Mouse (Mus musculus): ENCODE measurements at regions not wholly inside any gene's neighbourhood (a gene's known extent, or its start where the extent isn't known, plus 50 kb on each side); places are given as distances from the start of the nearest gene placed in this dataset.

GRCm38 (mm10) chr15:87411978-87412377, 132.1 kb upstream of the Fam19a5 start:
- Histone ChIP-seq H3K27ac (ENCODE audit: low read depth) (no peak overlapping the region), H3K4me3 (ENCODE audit: low read depth, low read length) (no peak overlapping the region), H3K4me2 (ENCODE audit: low read depth, low read length) (no peak overlapping the region), H3K4me1 (ENCODE audit: control insufficient read depth, insufficient read depth) (no peaks in the 10 kb centered on the region), H3K36me3 (replicated peaks; ENCODE audit: control insufficient read depth, insufficient read depth, low read length) (no peaks in the 10 kb centered on the region), H3K27me3 (ENCODE audit: control insufficient read depth, insufficient read depth, low read length) (no peaks in the 10 kb centered on the region), H3K9ac (replicated peaks; ENCODE audit: low read depth, low read length) (no peak overlapping the region), H3K9me3 (replicated peaks; ENCODE audit: control insufficient read depth, low read length) (no peaks in the 10 kb centered on the region)
- ATAC-seq (ENCODE audit: insufficient read depth, low read depth), result no peak
- 39% methylated on average over 12 of the region's 12 CpGs for WGBS
- TF ChIP-seq EP300 (IDR thresholded peaks at IDR 0.05; ENCODE audit: low read depth), result no peak
- no peak for DNase-seq (ENCODE audit: low spot score)

- no peaks in the 10 kb centered on the region for H3K27me3 ChIP-seq (ENCODE audit: control insufficient read depth, insufficient read depth, low read length)
- no peaks in the 10 kb centered on the region for H3K36me3 ChIP-seq (replicated peaks; ENCODE audit: control insufficient read depth, insufficient read depth, low read length)
- H3K4me3 ChIP-seq (ENCODE audit: low read depth, low read length), result no peak overlapping the region
- DNase-seq (ENCODE audit: low spot score), result no peak
- WGBS, result 30% methylated on average over 7 of the region's 7 CpGs
- no peak overlapping the region for H3K27ac ChIP-seq (ENCODE audit: low read depth)
- no peak overlapping the region for H3K9ac ChIP-seq (replicated peaks; ENCODE audit: low read depth, low read length)
- no peak overlapping the region for H3K4me2 ChIP-seq (ENCODE audit: low read depth, low read length)
- TF ChIP-seq CTCF (IDR thresholded peaks at IDR 0.05; ENCODE audit: low read depth) (no peak), EP300 (IDR thresholded peaks at IDR 0.05; ENCODE audit: low read depth) (no peak)
- no peak for ATAC-seq (ENCODE audit: insufficient read depth, low read depth)
- no peaks in the 10 kb centered on the region for H3K9me3 ChIP-seq (replicated peaks; ENCODE audit: control insufficient read depth, low read length)
- no peaks in the 10 kb centered on the region for H3K4me1 ChIP-seq (ENCODE audit: control insufficient read depth, insufficient read depth)
Observed at GRCm38 (mm10) chr15:87415996-87416395, 128.1 kb upstream of the Fam19a5 start.

GRCm38 (mm10) chr15:87421743-87422142, 122.4 kb upstream of the Fam19a5 start:
- H3K9ac ChIP-seq (replicated peaks; ENCODE audit: low read depth, low read length), result no peak overlapping the region
- TF ChIP-seq EP300 (IDR thresholded peaks at IDR 0.05; ENCODE audit: low read depth) (no peak), CTCF (IDR thresholded peaks at IDR 0.05; ENCODE audit: low read depth) (no peak)
- H3K4me1 ChIP-seq (ENCODE audit: control insufficient read depth, insufficient read depth), result no peaks in the 10 kb centered on the region
- H3K27ac ChIP-seq (ENCODE audit: low read depth), result no peak overlapping the region
- 77% methylated on average over 4 of the region's 4 CpGs for WGBS
- H3K9me3 ChIP-seq (replicated peaks; ENCODE audit: control insufficient read depth, low read length), result no peaks in the 10 kb centered on the region
- H3K4me3 ChIP-seq (ENCODE audit: low read depth, low read length), result no peak overlapping the region
- no peak for ATAC-seq (ENCODE audit: insufficient read depth, low read depth)
- no peaks in the 10 kb centered on the region for H3K27me3 ChIP-seq (ENCODE audit: control insufficient read depth, insufficient read depth, low read length)
- H3K36me3 ChIP-seq (replicated peaks; ENCODE audit: control insufficient read depth, insufficient read depth, low read length), result no peaks in the 10 kb centered on the region
- no peak overlapping the region for H3K4me2 ChIP-seq (ENCODE audit: low read depth, low read length)
- no peak for DNase-seq (ENCODE audit: low spot score)

GRCm38 (mm10) chr15:87433306-87433705, 110.8 kb upstream of the Fam19a5 start:
- ATAC-seq (ENCODE audit: insufficient read depth, low read depth) (no peak), DNase-seq (ENCODE audit: low spot score) (no peak)
- WGBS, result 68% methylated on average over 6 of the region's 6 CpGs
- Histone ChIP-seq H3K4me1 (ENCODE audit: control insufficient read depth, insufficient read depth) (no peaks in the 10 kb centered on the region), H3K4me2 (ENCODE audit: low read depth, low read length) (no peak overlapping the region), H3K27me3 (ENCODE audit: control insufficient read depth, insufficient read depth, low read length) (no peaks in the 10 kb centered on the region), H3K4me3 (ENCODE audit: low read depth, low read length) (no peak overlapping the region), H3K27ac (ENCODE audit: low read depth) (no peak overlapping the region), H3K9me3 (replicated peaks; ENCODE audit: control insufficient read depth, low read length) (0 out of 2 replicates have a peak, but pooled peaks cover 2% of the 10 kb centered on the region), H3K9ac (replicated peaks; ENCODE audit: low read depth, low read length) (no peak overlapping the region), H3K36me3 (replicated peaks; ENCODE audit: control insufficient read depth, insufficient read depth, low read length) (no peaks in the 10 kb centered on the region)
- TF ChIP-seq EP300 (IDR thresholded peaks at IDR 0.05; ENCODE audit: low read depth) (no peak), CTCF (IDR thresholded peaks at IDR 0.05; ENCODE audit: low read depth) (no peak)

GRCm38 (mm10) chr15:87433901-87434300, 110.2 kb upstream of the Fam19a5 start:
- H3K9me3 ChIP-seq (replicated peaks; ENCODE audit: control insufficient read depth, low read length), result 0 out of 2 replicates have a peak, but pooled peaks cover 4% of the 10 kb centered on the region
- H3K4me3 ChIP-seq (ENCODE audit: low read depth, low read length), result no peak overlapping the region
- H3K36me3 ChIP-seq (replicated peaks; ENCODE audit: control insufficient read depth, insufficient read depth, low read length), result no peaks in the 10 kb centered on the region
- no peak overlapping the region for H3K9ac ChIP-seq (replicated peaks; ENCODE audit: low read depth, low read length)
- no peaks in the 10 kb centered on the region for H3K4me1 ChIP-seq (ENCODE audit: control insufficient read depth, insufficient read depth)
- ATAC-seq (ENCODE audit: insufficient read depth, low read depth), result no peak
- no peak overlapping the region for H3K4me2 ChIP-seq (ENCODE audit: low read depth, low read length)
- no peak overlapping the region for H3K27ac ChIP-seq (ENCODE audit: low read depth)
- no peak for TF ChIP-seq EP300 (IDR thresholded peaks at IDR 0.05; ENCODE audit: low read depth)
- TF ChIP-seq CTCF (IDR thresholded peaks at IDR 0.05; ENCODE audit: low read depth), result no peak
- no peaks in the 10 kb centered on the region for H3K27me3 ChIP-seq (ENCODE audit: control insufficient read depth, insufficient read depth, low read length)
- 83% methylated on average over 12 of the region's 12 CpGs for WGBS
- DNase-seq (ENCODE audit: low spot score), result no peak

GRCm38 (mm10) chr15:87435566-87435965, 108.5 kb upstream of the Fam19a5 start:
- Histone ChIP-seq H3K4me1 (ENCODE audit: control insufficient read depth, insufficient read depth) (no peaks in the 10 kb centered on the region), H3K9me3 (replicated peaks; ENCODE audit: control insufficient read depth, low read length) (0 out of 2 replicates have a peak, but pooled peaks cover 4% of the 10 kb centered on the region), H3K4me2 (ENCODE audit: low read depth, low read length) (no peak overlapping the region), H3K9ac (replicated peaks; ENCODE audit: low read depth, low read length) (no peak overlapping the region), H3K36me3 (replicated peaks; ENCODE audit: control insufficient read depth, insufficient read depth, low read length) (no peaks in the 10 kb centered on the region), H3K27ac (ENCODE audit: low read depth) (no peak overlapping the region), H3K27me3 (ENCODE audit: control insufficient read depth, insufficient read depth, low read length) (no peaks in the 10 kb centered on the region), H3K4me3 (ENCODE audit: low read depth, low read length) (no peak overlapping the region)
- WGBS, result 71% methylated on average over 2 of the region's 2 CpGs
- ATAC-seq (ENCODE audit: insufficient read depth, low read depth) (no peak), DNase-seq (ENCODE audit: low spot score) (no peak)
- no peak for TF ChIP-seq EP300 (IDR thresholded peaks at IDR 0.05; ENCODE audit: low read depth)
- TF ChIP-seq CTCF (IDR thresholded peaks at IDR 0.05; ENCODE audit: low read depth), result no peak

All from heart, postnatal 0 days (tissue).